Mouse (Mus musculus): Measurements from ENCODE around the gene Cblb.

DNA sequence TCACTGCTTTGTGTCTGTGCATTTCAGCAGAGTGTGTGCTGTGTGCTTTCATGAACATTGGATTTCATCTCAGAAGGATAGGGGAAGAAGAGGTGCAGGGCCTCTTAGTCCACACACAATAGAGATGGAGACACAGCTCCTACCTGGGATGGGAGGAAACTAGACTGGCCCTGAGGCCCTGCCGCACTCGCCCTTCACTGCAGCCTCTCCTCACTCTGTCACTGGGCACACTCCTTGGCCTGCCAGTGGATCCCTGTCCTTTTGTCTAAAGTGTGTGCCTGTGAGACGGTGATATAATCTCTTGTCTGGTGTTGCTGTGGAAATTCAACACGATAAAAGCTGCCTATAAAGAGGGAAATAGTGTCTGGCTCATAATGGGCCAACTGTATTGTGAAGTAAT lies 88.0 kb downstream of the Cblb start:
- no peak for TF ChIP-seq CTCF (IDR thresholded peaks at IDR 0.05; ENCODE audit: borderline replicate concordance, insufficient read depth, low read length)
- no peak for TF ChIP-seq POLR2A (IDR thresholded peaks at IDR 0.05; ENCODE audit: low read depth, low read length)
